Mouse (Mus musculus) layer of hippocampus, adult 2 months (tissue): ENCODE measurements around the gene Nppa. TPM values are rescaled to one million over a fixed set of nuclear protein-coding genes. Genes with fewer than 3 reads are reported as not detected.

Experiments
- DNase-seq, 2 experiments: peaks; one replicate each; pipeline ENCODE4 v3.0.0; 2022; ENCODE audit warnings: low spot score in 2 of 2
- H3K27ac ChIP-seq: fragments of 200-600 bp; 2 replicates; pipeline ENCODE4 v1.8.1; 2022
- H3K4me3 ChIP-seq: fragments of 200-600 bp; 2 replicates; pipeline ENCODE4 v1.8.1; 2022; ENCODE audit warnings: mild to moderate bottlenecking
- CTCF ChIP-seq: fragments of 200-600 bp; conservative IDR thresholded peaks from 2 replicates; pipeline ENCODE4 v1.8.1; 2022; ENCODE audit warnings: antibody characterized with exemption, mild to moderate bottlenecking, moderate library complexity
- long read RNA-seq, 2 experiments: library from polyadenylated mRNA; stranded (forward); transcript quantifications; one replicate each; pipeline ENCODE4 v2.0.0; 2021; ENCODE audit warnings: borderline mapping rate in 2 of 2
- total RNA-seq, 2 experiments: library from RNA; stranded (reverse); gene quantifications; 2 replicates each; pipeline ENCODE4 v1.2.3; 2021

The Nppa gene
- not detected for total RNA-seq
- long read RNA-seq, experiment 1: 0 reads
- long read RNA-seq, experiment 2: 0 reads

DNA sequence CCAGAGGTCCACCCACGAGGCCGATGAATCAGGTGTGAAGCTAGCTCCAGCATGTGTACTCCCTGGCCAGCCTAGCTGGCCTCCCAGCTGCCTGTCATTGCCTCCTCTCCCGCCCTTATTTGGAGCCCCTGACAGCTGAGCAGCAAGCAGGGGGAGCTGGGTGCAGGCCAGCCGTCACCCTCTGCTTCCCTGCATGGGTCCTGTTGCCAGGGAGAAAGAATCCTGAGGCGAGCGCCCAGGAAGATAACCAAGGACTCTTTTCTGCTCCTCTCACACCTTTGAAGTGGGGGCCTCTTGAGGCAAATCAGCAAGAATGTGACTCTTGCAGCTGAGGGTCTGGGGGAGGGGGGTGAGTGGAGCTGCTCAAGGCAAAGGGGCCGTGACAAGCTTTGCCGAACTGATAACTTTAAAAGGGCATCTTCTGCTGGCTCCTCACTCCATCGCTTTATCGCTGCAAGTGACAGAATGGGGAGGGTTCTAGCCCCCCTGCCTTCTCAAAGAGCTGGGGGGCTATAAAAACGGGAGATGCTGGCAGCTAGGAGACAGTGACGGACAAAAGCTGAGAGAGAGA lies at the start of gene Nppa:
Gene Nppa, plus strand, starts transcription at position 521 of the 571 bp plus-strand sequence.
- H3K4me3 ChIP-seq: no peak within 1 kb of the TSS
- no peak for DNase-seq
- TF ChIP-seq CTCF: no peak
- no peak within 1 kb of the TSS for H3K27ac ChIP-seq

- peak in 1 of 2 experiments; percentile 52 for DNase-seq
- Histone ChIP-seq H3K4me3 (no peak overlapping the region), H3K27ac (no peak overlapping the region)
- TF ChIP-seq CTCF: peak; percentile 82
These were observed 46.9 kb upstream of the Nppa start for GRCm38 (mm10) chr4:147953590-147953989.

DNA sequence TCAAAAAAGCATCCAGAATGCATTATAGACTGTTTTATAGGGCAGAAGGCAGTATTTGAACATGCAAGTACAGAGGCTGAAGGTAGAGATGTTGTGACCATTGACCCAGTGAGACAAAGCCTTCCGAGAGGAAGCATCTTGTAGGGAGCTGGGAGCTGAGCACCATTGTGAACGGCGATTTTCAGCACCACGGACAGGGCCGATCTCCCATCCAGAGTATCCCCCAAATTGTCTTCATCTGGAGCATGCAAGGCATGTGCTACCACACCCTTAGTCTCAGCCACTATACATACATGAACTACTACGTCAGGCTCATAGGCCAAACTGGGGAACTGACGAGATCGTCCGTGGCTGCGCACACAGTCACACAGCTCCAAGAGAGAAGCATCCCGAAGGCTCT lies 43.4 kb upstream of the Nppa start:
- DNase-seq: no peak
- TF ChIP-seq CTCF: no peak
- no peak overlapping the region for H3K27ac ChIP-seq
- H3K4me3 ChIP-seq: no peak overlapping the region

GRCm38 (mm10) chr4:147959881-147960831 lies 40.4 kb upstream of the Nppa start:
- peak; percentile 79 for TF ChIP-seq CTCF
- no peak overlapping the region for H3K4me3 ChIP-seq
- H3K27ac ChIP-seq: no peak overlapping the region
- peak in 1 of 2 experiments; percentile 61 for DNase-seq

GRCm38 (mm10) chr4:147962781-147963180 lies 37.7 kb upstream of the Nppa start:
- no peak overlapping the region for H3K27ac ChIP-seq
- no peak for TF ChIP-seq CTCF
- H3K4me3 ChIP-seq: no peak overlapping the region
- no peak for DNase-seq

DNA sequence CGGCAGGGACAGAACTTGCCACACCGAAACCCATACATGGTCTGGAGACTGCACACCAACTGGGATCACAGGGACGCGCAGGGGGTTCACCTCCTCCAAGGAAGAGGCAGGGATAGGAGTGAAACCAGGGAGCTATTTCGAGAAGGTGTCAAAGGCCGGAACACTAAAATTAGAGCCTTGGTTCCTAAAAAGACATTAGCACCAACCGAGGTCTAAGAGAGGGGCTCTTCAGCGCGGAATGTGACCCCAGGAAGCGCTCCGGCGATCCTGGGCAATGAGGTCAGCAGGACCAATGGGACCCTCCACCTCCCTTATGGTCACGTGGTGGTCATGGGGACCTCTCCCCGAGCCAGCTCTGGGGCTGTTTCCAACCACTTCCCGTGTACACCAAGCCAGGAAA lies 36.9 kb upstream of the Nppa start:
- Histone ChIP-seq H3K4me3 (no peak overlapping the region), H3K27ac (no peak overlapping the region)
- no peak for TF ChIP-seq CTCF
- DNase-seq: no peak

GRCm38 (mm10) chr4:147965712-147966111 lies 34.8 kb upstream of the Nppa start:
- H3K4me3 ChIP-seq: no peak overlapping the region
- DNase-seq: no peak
- no peak overlapping the region for H3K27ac ChIP-seq
- no peak for TF ChIP-seq CTCF

- no peak for TF ChIP-seq CTCF
- Histone ChIP-seq H3K27ac (no peak overlapping the region), H3K4me3 (no peak overlapping the region)
- DNase-seq: no peak
These were observed 31.7 kb upstream of the Nppa start for GRCm38 (mm10) chr4:147968816-147969215.

DNA sequence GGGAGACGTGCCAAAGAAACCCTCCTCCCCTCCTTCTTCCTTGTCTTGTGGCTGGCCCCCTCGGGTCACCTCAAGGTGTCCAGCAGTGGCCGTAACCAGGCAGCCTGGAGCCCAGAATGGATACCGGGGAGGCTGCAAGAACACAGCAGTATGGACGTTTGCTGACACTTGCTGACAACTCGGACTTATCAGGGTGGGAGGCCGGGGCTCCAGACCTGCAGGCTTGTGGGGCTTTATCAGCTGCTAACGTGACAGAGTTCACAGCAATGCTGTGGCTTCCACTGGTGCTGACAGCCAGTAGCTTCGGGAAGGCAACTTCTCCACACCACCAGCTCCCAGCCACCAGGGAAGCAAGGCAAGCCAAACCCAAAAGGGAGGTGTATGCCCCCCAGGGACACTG lies 31.2 kb upstream of the Nppa start:
- no peak for TF ChIP-seq CTCF
- H3K4me3 ChIP-seq: no peak overlapping the region
- H3K27ac ChIP-seq: no peak overlapping the region
- DNase-seq: no peak

- H3K27ac ChIP-seq: no peak overlapping the region
- no peak for TF ChIP-seq CTCF
- no peak overlapping the region for H3K4me3 ChIP-seq
- no peak for DNase-seq
These were observed 24.3 kb upstream of the Nppa start for GRCm38 (mm10) chr4:147976237-147976636.

- DNase-seq: no peak
- no peak overlapping the region for H3K27ac ChIP-seq
- TF ChIP-seq CTCF: no peak
These were observed 22.8 kb upstream of the Nppa start for GRCm38 (mm10) chr4:147977726-147978125.

DNA sequence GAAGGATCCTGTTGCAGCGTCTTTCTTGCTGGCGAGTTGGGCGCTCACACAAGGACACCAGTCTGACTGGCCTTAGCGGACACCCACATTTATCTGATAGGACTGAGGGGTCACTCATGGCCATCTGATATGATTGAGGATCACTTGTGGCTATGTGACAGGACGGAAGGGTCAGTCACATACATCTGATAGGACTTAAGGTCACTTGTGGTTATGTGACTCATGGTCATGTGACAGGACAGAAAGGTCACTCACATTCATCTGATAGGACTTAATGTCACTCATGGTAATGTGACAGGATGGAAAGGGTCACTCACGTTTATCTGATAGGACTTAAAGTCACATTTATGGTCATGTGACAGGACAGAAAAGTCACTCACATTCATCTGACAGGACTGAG lies 22.1 kb upstream of the Nppa start:
- no peak for DNase-seq
- TF ChIP-seq CTCF: no peak

More at GRCm38 (mm10) chr4:147977726-147978125, 22.8 kb upstream of the Nppa start:
- H3K4me3 ChIP-seq: no peak overlapping the region

DNA sequence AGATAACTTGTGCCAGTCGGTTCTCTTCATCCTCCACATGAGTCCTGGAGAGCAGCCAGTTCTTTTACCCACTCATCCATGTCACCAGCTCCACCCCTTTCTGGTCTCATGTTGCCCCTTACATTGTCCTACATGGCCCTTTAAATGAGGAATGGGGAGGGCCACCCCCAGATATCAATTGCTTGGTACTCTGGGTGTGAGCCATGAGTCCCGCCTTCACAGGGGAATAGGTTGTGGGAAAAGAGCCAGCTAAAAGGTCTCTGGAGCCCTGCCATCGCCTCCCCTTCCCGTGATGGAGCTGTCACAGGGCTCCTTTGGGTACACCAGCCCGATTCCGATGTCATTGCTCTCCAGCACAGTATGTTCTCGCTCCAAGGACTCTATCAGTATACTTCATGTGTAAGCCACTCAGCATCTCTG lies 21.1 kb upstream of the Nppa start:
- H3K27ac ChIP-seq: no peak overlapping the region
- no peak for DNase-seq
- no peak overlapping the region for H3K4me3 ChIP-seq
- TF ChIP-seq CTCF: no peak

More for the DNA sequence above, 22.1 kb upstream of the Nppa start:
- no peak overlapping the region for H3K4me3 ChIP-seq
- H3K27ac ChIP-seq: no peak overlapping the region
